Mouse (Mus musculus): ENCODE results near the gene Zeb2.

- TF ChIP-seq GATA1 (IDR thresholded peaks at IDR 0.05; ENCODE audit: borderline replicate concordance, low read length) (no peak), FLI1 (IDR thresholded peaks at IDR 0.05; ENCODE audit: low read length) (no peak)
Observed at GRCm38 (mm10) chr2:45055926-45056325, 61.3 kb downstream of the Zeb2 start.
